Mouse (Mus musculus): ENCODE results near the gene Lemd2.

GRCm38 (mm10) chr17:27191189-27191588, 13.1 kb downstream of the Lemd2 start:
- TF ChIP-seq POLR2A (IDR thresholded peaks at IDR 0.05; ENCODE audit: extremely low read depth, insufficient read depth, low read length) = no peak
- TF ChIP-seq CTCF (IDR thresholded peaks at IDR 0.05; ENCODE audit: low read depth, low read length) = no peak
